Mouse (Mus musculus) urinary bladder, postnatal 4 days (tissue): ENCODE results near the gene Syp.

Experiments used
- DNase-seq, 2 experiments: peaks; one replicate each; pipeline ENCODE4 v3.0.0; 2021 to 2022; ENCODE audit warnings: low spot score in 2 of 2

Syp gene

GRCm38 (mm10) chrX:7638401-7639091, at the start of gene Syp:
Syp (plus strand) TSS chrX:7638471.
- DNase-seq, result peak; percentile 63 to 70

GRCm38 (mm10) chrX:7595371-7595770, 42.9 kb upstream of the Syp start:
- DNase-seq, result no peak

DNA sequence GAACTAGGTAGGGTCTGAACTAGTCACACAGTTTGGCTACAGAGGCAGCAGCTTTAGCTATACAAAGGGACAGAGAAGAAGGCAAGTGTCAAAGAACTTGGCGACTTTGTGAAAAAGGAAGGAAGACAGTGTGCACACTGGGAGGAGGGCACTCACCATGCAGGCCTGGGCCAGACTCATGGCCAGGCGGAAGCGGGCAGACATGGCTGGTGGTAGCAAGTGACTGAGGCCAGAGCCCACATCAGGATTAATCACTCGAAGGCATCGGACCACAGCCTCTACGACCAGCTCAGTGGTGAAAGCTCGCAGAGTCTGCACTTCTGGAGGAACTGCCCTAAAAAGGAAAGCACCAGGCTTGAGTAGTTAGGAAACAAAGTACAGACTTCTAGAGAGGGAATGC, 34.3 kb upstream of the Syp start:
- DNase-seq, result no peak

DNA sequence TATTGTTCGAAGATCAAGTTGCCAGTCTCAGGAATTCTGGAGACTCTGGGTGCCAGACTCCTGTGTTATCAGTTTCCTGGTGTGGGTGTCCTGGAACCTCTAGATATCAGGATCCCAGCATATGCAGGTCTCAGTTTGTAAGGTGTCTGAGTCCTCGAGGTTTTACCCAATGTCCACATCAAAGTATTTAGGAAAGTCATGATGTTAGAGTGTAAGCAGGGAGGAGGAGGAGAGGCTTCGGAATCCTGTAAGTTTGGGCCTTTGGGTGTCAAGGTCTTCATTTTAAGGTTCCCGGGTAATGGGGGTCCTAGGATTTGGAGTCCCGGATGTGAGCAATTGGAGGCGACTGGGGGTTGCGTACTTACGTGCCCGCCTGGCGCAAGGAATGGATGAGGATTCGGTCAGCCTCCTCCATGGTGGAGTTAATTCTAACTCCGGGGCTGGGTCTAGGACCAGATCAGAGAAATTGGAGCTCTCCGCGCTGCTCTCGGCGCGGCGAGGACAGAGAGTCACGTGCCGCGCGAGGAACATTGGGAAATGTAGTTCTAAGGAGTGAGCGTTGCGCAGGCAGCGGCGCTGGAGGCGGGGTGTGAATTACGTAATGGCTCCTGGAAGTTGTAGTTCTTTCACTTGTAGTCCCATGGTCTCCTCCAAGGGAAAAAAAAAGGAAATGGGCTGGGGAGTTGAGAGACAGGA, 33.2 kb upstream of the Syp start, which contains the start of gene Ccdc22:
Ccdc22 (minus strand) TSS at position 639 of the 696 bp plus-strand sequence.
- DNase-seq, result peak; percentile 66 to 81

DNA sequence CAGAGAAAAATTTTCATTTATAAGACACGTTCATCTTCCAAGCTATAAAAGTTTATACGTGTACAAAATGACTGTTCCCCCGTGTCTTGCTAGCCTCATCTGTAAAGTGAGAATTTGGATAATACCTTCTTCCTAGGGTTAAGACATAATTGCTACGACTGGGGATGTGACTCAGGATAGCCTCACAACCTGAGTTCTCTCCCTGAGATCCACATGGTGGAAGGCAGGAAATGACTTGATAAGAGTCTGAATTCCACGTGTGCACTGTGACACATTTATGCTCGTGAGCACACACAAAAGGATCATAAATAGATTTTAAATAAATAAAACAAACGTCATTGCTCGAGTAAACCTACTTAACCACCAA, 32.7 kb upstream of the Syp start:
- DNase-seq, result no peak

- no peak for DNase-seq
Observed at GRCm38 (mm10) chrX:7606783-7607182, 31.5 kb upstream of the Syp start, which contains the start of gene Cacna1f. Cacna1f (plus strand) TSS chrX:7607083.

DNA sequence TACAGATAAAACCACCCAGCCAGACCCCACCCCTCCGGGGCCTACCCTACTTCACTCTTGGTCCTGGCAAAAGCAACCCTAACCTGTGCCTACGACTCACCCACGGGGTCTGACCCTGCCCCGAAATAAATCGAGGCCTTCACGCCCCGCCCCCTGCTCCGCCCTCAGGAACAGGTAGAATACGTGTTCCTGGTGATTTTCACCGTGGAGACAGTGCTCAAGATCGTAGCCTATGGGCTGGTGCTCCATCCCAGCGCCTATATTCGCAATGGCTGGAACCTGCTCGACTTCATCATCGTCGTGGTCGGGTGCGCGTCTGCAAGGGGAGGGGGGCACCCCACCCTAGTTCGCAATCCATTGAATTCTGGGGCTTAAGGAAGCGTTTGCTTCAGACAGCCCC, 28.2 kb upstream of the Syp start:
- no peak for DNase-seq

DNA sequence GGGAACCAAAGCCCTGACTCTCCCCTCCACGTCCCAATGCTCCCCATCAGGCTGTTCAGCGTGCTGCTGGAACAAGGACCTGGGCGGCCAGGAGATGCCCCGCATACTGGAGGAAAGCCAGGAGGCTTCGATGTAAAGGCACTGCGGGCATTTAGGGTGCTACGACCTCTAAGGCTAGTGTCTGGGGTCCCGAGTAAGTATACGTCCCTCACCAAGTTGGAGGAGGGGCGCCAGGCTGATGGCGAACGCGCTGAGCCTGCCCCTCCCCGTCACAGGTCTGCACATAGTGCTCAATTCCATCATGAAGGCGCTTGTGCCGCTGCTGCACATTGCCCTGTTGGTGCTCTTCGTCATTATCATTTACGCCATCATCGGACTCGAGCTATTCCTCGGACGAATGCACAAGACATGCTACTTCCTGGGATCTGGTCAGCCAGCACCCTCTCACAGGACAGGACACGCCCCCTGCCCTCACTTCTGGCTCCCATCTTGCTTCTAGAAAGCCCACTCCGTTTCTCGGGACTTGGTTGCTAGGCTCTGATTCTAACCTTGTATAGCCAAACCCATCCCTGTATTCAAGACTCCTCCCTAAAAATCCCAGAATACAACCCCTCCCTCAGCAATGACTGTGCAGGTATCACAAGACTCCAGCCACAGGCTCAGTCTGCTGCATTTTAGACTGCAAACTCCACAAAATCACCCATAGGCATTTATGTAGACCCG, 27.6 kb upstream of the Syp start:
- DNase-seq, result no peak

DNA sequence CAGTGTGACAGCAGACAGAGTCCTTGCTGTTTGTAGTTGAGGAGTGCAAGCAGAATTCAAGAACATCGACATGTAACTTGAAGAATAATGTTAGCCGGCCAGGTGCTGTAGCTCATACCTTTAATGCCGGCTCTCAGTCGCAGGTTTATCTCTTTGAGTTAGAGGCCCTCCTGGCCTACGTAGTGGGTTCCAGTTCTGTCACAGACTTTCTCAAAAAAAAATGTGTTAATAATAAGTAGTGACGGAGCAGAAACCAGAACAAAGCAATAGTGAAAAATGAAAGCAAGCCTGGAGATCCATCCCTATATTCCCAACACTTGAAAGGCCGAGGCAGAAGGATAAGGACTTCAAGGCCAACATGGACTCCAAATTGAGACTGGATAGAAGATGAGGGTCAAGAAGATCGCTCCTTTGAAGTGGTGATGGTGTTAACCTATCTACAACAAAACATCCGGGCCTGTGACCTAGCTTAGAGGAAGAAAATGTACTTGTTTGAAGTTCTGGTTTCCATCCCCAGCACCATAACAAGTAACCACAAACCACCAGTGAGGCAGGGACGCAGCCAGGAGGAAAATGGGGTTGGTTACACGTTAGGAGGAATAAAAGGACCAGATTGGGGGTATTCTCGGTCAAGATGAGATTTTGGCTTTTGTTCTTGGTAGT, 20.3 kb upstream of the Syp start:
- no peak for DNase-seq

DNA sequence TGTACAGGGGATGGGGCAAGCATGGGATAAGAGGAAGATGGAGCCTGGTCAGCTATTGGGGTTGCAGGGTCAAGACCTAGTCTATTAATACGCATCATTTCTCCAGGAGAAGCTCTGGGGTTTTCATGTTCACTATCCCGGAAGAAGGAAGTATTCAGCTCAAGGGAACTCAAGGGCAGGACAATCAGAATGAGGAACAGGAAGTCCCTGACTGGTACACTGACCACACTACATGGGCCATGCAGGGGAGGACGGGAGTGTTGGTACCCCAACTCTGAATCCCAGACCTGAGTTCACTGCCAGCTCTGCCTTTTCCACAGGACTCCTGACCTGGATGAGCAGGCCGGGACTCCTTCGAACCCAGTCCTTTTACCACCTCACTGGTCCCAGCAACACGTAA, 5.7 kb upstream of the Syp start:
- no peak for DNase-seq

DNA sequence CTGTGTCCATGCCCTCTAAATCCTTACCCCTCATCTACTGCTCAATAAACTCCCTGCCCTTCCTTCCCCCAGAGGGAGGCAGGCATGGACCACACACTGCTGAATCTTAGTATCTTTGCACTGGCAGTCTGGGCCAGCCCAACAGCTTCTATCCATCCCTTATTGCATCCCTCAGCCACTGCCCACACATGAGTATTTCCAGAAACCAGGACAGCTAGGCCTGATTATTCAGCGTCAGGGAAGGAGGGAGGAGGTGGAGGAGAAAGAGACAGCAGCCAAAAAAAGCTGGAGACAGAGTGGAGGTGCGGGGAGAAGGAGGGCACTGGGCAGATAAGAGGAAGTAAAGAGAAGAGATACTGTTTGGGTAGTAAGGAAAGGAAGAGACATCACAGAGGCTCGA, 3.2 kb upstream of the Syp start:
- no peak for DNase-seq

DNA sequence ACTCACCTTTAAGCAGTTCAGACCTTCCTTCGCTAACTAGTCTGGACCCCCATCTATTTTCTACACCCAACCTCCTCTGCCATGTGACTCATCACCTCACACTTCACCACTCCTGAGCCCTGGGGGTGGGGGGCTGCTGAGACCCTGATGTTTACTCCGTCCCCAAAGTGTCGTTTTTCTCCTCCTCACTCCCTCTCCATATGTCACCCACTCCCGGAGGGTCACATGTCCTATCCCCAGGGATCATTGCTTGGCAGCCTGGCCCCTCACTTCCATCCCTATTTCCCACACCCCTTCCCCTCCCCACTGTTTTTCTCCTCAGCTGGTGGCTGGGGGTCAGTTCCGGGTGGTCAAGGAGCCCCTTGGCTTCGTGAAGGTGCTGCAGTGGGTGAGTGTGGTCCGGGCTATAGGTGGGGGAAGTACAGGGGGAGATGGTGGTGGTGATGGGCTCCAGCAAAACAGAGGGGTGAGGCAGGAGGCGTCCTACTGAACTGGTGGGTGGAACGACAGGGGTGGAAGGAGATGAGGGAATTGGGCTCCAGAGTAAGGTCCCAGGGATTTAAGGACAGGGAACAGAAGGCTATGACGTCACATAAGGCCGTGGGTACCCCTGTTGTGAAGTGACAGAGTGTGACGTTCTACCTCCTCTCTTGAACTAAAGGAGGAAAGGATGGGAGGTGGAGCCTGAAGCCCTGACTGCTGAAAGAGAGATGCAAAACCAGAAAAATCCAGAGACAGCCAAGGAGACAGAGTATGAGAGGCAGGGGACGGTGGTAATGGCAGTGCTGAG, 1.5 kb downstream of the Syp start:
- no peak for DNase-seq

DNA sequence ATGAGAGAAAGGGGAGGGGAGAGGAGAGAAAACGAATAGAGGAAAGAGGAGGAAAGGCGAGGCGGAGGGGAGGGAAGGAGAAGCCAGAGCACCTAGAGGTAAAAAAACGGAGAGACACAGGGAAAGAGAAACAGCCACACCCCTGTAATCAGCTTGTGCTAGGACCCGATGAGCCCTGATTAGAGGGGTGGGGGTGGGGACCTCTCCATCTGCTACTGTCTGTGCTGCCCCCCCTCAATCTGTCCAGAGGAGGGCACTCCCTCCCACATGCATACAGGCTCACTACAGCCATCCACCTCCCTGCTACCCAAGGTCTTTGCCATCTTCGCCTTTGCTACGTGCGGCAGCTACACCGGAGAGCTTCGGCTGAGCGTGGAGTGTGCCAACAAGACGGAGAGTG, 2.5 kb downstream of the Syp start:
- no peak for DNase-seq

GRCm38 (mm10) chrX:7645349-7645748, 7.1 kb downstream of the Syp start:
- DNase-seq, result peak; percentile 46 to 84

DNA sequence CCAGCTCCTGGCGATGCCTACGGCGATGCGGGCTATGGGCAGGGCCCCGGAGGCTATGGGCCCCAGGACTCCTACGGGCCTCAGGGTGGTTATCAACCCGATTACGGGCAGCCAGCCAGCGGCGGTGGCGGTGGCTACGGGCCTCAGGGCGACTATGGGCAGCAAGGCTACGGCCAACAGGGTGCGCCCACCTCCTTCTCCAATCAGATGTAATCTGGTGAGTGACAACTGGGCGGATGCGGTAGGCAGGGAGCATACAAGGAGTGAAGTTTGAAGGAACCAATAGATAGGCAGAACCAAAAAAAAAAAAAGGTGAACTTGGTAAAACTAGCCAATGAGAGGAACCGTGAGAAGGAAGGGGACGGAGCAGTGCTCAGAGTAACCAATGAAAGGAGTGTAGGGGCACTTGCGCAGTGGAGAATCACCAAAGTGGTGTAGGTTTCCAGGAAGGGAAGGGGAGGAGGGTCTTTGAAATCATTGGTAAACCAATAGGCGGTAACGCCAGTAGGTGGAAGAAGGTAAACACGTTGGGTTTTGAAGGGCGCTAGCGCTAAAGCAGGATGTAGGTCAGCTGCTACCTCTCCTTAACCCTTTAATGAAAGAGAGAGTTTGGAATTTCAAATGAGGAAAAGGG, 10.5 kb downstream of the Syp start:
- DNase-seq, result peak; percentile 69 to 74

DNA sequence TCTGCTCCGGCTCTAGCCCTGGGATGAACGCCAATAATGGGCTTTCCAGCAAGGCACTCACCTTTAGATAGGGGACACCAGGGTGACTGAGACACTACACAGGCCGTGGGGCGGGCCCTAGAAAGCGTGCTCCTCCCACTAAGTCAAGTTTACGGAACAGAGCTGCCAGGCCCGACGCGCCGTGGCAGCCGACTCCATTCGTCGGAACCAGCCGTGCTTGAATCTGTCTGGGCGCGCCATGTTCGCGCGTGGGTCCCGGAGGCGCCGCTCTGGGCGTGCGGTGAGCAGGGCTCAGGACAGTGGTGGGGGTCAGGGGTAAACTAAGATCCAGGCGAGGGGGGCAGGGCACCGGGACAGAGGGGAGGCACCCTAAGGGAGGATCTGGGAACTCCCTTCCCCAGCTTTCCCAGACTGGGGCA, 19.0 kb downstream of the Syp start, which contains the start of gene Prickle3:
Prickle3 (plus strand) TSS at position 40 of the 419 bp plus-strand sequence.
- peak in 1 of 2 experiments; percentile 29 for DNase-seq

DNA sequence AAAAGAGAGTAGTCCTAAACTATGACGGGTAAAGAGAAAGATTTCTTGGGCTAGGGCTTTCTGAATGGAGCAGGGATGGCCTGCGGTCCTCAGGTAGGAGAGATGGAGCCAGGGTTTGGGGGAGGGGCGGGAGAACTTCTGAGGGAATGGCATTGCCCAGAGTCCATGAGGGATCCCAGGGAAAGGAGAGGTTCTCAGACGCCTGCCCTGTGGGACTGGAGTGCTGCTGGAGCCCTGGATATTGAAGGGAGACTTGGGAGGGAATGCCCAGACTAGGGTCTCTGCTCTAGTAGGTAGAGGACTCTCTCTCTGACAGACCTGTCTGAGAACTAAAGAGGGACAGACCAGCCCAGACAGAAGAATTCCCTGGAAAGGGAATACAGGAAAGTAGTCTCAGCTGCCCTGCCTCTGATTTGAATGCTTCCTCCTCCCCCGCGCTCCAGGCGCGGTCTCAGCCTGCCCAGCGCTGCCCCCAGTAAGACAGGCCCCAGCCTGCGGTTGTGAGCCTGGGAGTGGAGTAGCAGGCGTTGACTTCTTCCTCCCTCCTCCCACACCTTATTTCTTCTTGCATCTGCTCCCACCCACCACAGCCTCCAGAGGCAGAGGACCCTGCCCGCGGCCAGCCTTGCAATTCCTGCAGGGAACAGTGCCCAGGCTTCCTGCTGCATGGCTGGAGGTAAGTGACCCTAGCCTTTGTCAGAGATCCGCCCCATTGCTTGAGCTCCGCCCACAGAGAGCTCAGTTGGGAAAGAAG, 19.9 kb downstream of the Syp start:
- peak in 1 of 2 experiments; percentile 38 for DNase-seq

DNA sequence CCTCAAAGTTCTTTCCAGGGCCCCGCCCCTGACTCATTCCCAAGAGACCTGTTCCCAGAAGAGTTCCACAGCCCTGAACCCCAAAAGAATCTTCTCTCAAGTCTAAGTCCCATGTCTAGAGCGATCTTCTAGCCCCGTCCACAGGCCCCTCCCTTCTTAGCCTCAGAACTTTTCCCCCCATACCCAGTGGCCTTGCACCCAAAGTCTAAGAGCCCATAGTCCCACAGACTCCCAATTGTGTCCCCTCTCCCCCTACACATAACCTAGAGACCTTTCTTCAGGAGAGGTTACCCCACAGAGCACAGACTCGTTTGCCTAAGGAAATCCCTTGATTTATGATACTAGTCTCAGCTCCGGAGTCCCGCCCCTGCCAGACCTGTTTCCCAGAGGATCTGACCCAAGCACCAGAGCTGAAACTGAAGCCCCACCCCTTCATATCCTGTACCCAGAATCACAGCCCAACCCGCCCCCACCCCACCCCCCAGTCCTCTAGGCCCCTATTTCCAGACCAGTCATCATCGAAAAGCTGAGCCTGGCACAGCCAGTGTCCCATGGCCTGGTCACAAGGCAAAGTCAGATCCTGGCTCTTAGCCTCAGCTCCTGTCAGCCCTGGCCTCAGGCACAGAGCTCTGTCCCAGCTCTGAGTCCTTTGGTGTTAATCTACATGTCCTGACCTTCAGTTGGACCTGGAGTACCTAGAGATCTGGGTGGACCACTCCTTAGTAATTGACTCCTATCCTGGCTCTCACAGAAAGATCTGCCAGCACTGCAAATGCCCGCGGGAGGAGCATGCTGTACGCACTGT, 20.7 kb downstream of the Syp start:
- DNase-seq, result no peak

GRCm38 (mm10) chrX:7661086-7661485, 22.8 kb downstream of the Syp start:
- no peak for DNase-seq
